Mouse (Mus musculus) MEL (cell line): ENCODE measurements around the gene Gm20390. TPM values are rescaled to one million over a fixed set of nuclear protein-coding genes. Genes with fewer than 3 reads are reported as not detected.

Source experiments
- DNase-seq: peaks from one replicate; pipeline ENCODE4 v3.0.0; 2011; ENCODE audit warnings: low read depth, low spot score
- H3K27ac ChIP-seq: 2 replicates; pipeline ENCODE4 v1.5.1; 2012; ENCODE audit warnings: low read depth, mild to moderate bottlenecking, control low read depth, low read length, moderate library complexity; ENCODE audit not compliant: control insufficient read depth
- H3K27me3 ChIP-seq, 2 experiments: fragments of 150-350 bp in 1 of 2; sonication (generic) in 1 of 2; 2 replicates each; pipeline ENCODE4 v1.6.1; 2012; ENCODE audit warnings: low read length in 2 of 2, mild to moderate bottlenecking in 2 of 2, improper control_type of control experiment in 1 of 2, moderate library complexity in 1 of 2; ENCODE audit not compliant: insufficient read depth in 2 of 2, control insufficient read depth in 1 of 2
- H3K36me3 ChIP-seq, 2 experiments: 2 replicates each; pipeline ENCODE4 v1.6.1; 2012 to 2014; ENCODE audit warnings: low read length in 2 of 2, improper control_type of control experiment in 1 of 2, inconsistent platforms in 1 of 2, mild to moderate bottlenecking in 1 of 2; ENCODE audit not compliant: insufficient read depth in 2 of 2, control insufficient read depth in 1 of 2
- H3K4me1 ChIP-seq, 2 experiments: fragments of 150-350 bp in 1 of 2; sonication (generic) in 1 of 2; 2 replicates each; pipeline ENCODE4 v1.6.1; 2012; ENCODE audit warnings: low read length in 2 of 2, improper control_type of control experiment in 1 of 2, mild to moderate bottlenecking in 1 of 2; ENCODE audit not compliant: insufficient read depth in 2 of 2, control insufficient read depth in 1 of 2
- H3K4me3 ChIP-seq, 2 experiments: fragments of 150-350 bp in 1 of 2; sonication (generic) in 1 of 2; 2 replicates each; pipeline ENCODE4 v1.5.1; 2012; ENCODE audit warnings: low read depth in 2 of 2, low read length in 2 of 2, mild to moderate bottlenecking in 2 of 2, moderate library complexity in 2 of 2, control low read depth in 1 of 2, improper control_type of control experiment in 1 of 2; ENCODE audit not compliant: control insufficient read depth in 1 of 2, insufficient read depth in 1 of 2
- H3K79me2 ChIP-seq: 2 replicates; pipeline ENCODE4 v1.6.1; 2012; ENCODE audit warnings: mild to moderate bottlenecking, low read length, moderate library complexity; ENCODE audit not compliant: control insufficient read depth, poor library complexity, insufficient read depth
- H3K9ac ChIP-seq: 2 replicates; pipeline ENCODE4 v1.6.1; 2012; ENCODE audit warnings: low read depth, mild to moderate bottlenecking, control low read depth, low read length, moderate library complexity; ENCODE audit not compliant: control insufficient read depth, poor library complexity, severe bottlenecking
- H3K9me3 ChIP-seq: fragments of 150-350 bp; sonication (generic); replicated peaks from 2 replicates; pipeline ENCODE4 v1.6.1; 2012; ENCODE audit warnings: mild to moderate bottlenecking, low read length, improper control_type of control experiment, moderate library complexity; ENCODE audit not compliant: insufficient read depth
- CTCF ChIP-seq, 3 experiments: IDR thresholded peaks in 2 of 3; conservative IDR thresholded peaks in 1 of 3; 2 replicates each; pipeline ENCODE4 v1.5.1; 2011 to 2012; ENCODE audit warnings: low read length in 3 of 3, low read depth in 2 of 3, mild to moderate bottlenecking in 2 of 3, improper control_type of control experiment in 1 of 3, inconsistent platforms in 1 of 3, mixed read lengths in 1 of 3, moderate library complexity in 1 of 3; ENCODE audit not compliant: control insufficient read depth in 1 of 3, insufficient read depth in 1 of 3, poor library complexity in 1 of 3, severe bottlenecking in 1 of 3
- E2F4 ChIP-seq: IDR thresholded peaks from 2 replicates; pipeline ENCODE4 v1.6.1; 2011; ENCODE audit warnings: low read depth, low read length, improper control_type of control experiment, borderline replicate concordance
- EP300 ChIP-seq, 2 experiments: IDR thresholded peaks; 2 replicates each; pipeline ENCODE4 v1.6.1; 2011; ENCODE audit warnings: improper control_type of control experiment in 2 of 2, low read length in 2 of 2, low read depth in 1 of 2, mild to moderate bottlenecking in 1 of 2
- ETS1 ChIP-seq: IDR thresholded peaks from 2 replicates; pipeline ENCODE4 v1.6.1; 2012; ENCODE audit warnings: low read depth, mild to moderate bottlenecking, inconsistent platforms, low read length, improper control_type of control experiment, moderate library complexity
- JUND ChIP-seq: IDR thresholded peaks from 2 replicates; pipeline ENCODE4 v1.6.1; 2011; ENCODE audit warnings: low read depth, mild to moderate bottlenecking, improper control_type of control experiment, low read length
- MAFK ChIP-seq: IDR thresholded peaks from 2 replicates; pipeline ENCODE4 v1.6.1; 2011; ENCODE audit warnings: low read depth, mild to moderate bottlenecking, low read length, improper control_type of control experiment, borderline replicate concordance
- MAX ChIP-seq: IDR thresholded peaks from 2 replicates; pipeline ENCODE4 v1.6.1; 2011; ENCODE audit warnings: low read length, improper control_type of control experiment
- MAZ ChIP-seq: IDR thresholded peaks from 2 replicates; pipeline ENCODE4 v1.6.1; 2012; ENCODE audit warnings: low read depth, mild to moderate bottlenecking, inconsistent platforms, low read length, improper control_type of control experiment
- MEF2A ChIP-seq: IDR thresholded peaks from 2 replicates; pipeline ENCODE4 v1.6.1; 2014; ENCODE audit warnings: low read depth, mild to moderate bottlenecking, inconsistent platforms, low read length, improper control_type of control experiment; ENCODE audit not compliant: poor library complexity, insufficient replicate concordance, severe bottlenecking; ENCODE audit errors: extremely low read depth
- MXI1 ChIP-seq: IDR thresholded peaks from 2 replicates; pipeline ENCODE4 v1.6.1; 2011; ENCODE audit warnings: mild to moderate bottlenecking, low read depth, low read length, improper control_type of control experiment
- MYC ChIP-seq: IDR thresholded peaks from 2 replicates; pipeline ENCODE4 v1.6.1; 2011; ENCODE audit warnings: low read depth, mild to moderate bottlenecking, low read length, improper control_type of control experiment, moderate library complexity
- NRF1 ChIP-seq: IDR thresholded peaks from 2 replicates; pipeline ENCODE4 v1.6.1; 2014; ENCODE audit warnings: low read depth, mild to moderate bottlenecking, inconsistent platforms, low read length, improper control_type of control experiment, moderate library complexity; ENCODE audit not compliant: poor library complexity, insufficient read depth, severe bottlenecking
- SIN3A ChIP-seq: IDR thresholded peaks from 2 replicates; pipeline ENCODE4 v1.6.1; 2012; ENCODE audit warnings: low read length, improper control_type of control experiment, inconsistent platforms
- SMC3 ChIP-seq: IDR thresholded peaks from 2 replicates; pipeline ENCODE4 v1.6.1; 2011; ENCODE audit warnings: low read depth, low read length, improper control_type of control experiment
- TAL1 ChIP-seq: IDR thresholded peaks from 2 replicates; pipeline ENCODE4 v1.6.1; 2012; ENCODE audit warnings: mild to moderate bottlenecking, inconsistent platforms, low read length, moderate library complexity, mixed read lengths
- TBP ChIP-seq: IDR thresholded peaks from 2 replicates; pipeline ENCODE4 v1.8.0; 2011; ENCODE audit warnings: low read depth, low read length, improper control_type of control experiment
- USF1 ChIP-seq: IDR thresholded peaks from 2 replicates; pipeline ENCODE4 v1.6.1; 2014; ENCODE audit warnings: low read depth, mild to moderate bottlenecking, inconsistent platforms, low read length, improper control_type of control experiment, moderate library complexity
- ZC3H11A ChIP-seq: IDR thresholded peaks from 2 replicates; pipeline ENCODE4 v1.6.1; 2012; ENCODE audit warnings: low read depth, mild to moderate bottlenecking, inconsistent platforms, low read length, improper control_type of control experiment
- ZKSCAN1 ChIP-seq: IDR thresholded peaks from 2 replicates; pipeline ENCODE4 v1.6.1; 2012; ENCODE audit warnings: low read depth, mild to moderate bottlenecking, inconsistent platforms, low read length, improper control_type of control experiment, moderate library complexity
- polyA plus RNA-seq, 2 experiments: library from polyadenylated mRNA; stranded (reverse) in 1 of 2; unstranded in 1 of 2; fragments of >175 nt in 1 of 2; fragments of >200 nt in 1 of 2; gene quantifications; 2 replicates each; pipeline versions ENCODE4 v1.2.1 to v1.2.4; 2012; ENCODE audit warnings: low replicate concordance in 2 of 2, low read depth in 1 of 2; ENCODE audit not compliant: insufficient read length in 2 of 2, insufficient read depth in 1 of 2, missing spikeins in 1 of 2
- total RNA-seq: library from RNA; depleted of rRNA; stranded (reverse); fragments of 300-350 nt; gene quantifications from 2 replicates; pipeline ENCODE4 v1.2.3, GENCODE M21; 2012

Gene Gm20390
- total and polyA plus RNA-seq, 3 experiments: 673 to 760 TPM; not detected in 1

DNA sequence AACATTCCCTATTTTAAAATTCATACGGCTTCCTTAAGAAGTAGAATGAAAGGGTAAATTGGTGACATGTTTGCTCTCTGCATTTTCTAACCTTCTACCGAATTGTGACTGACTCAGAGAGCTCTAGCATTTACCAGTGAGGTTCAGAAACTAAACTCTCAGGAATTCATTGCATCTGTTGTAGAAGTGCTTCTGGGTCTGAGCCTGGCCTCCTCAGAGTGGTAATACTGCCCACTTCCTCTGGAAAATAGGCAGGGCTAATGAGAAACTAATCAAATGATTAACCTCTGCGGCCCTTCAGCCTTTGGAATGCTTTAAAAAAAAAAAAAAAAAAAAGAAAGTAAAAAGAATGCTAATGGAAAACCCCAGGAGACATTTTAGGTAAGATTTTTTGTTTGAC lies 23.1 kb downstream of the Gm20390 start:
- Histone ChIP-seq H3K9ac (no peak overlapping the region), H3K9me3 (no peaks in the 10 kb centered on the region), H3K27me3 (no peaks in the 10 kb centered on the region), H3K79me2 (no peaks in the 10 kb centered on the region), H3K4me3 (no peak overlapping the region), H3K4me1 (peaks cover 4 to 5% of the 10 kb centered on the region in 2 experiments; a peak in 3 of 4 replicates), H3K27ac (no peak overlapping the region), H3K36me3 (peaks cover 9 to 12% of the 10 kb centered on the region in 2 experiments)
- no peak for TF ChIP-seq USF1
- no peak for TF ChIP-seq ETS1
- TF ChIP-seq EP300 (IDR thresholded peaks at IDR 0.05; ENCODE audit: low read depth in 1 of 2, low read length in 2 of 2): no peak
- TF ChIP-seq ZC3H11A: no peak
- no peak for TF ChIP-seq MAZ
- no peak for TF ChIP-seq TAL1
- TF ChIP-seq MYC: no peak
- DNase-seq: no peak

DNA sequence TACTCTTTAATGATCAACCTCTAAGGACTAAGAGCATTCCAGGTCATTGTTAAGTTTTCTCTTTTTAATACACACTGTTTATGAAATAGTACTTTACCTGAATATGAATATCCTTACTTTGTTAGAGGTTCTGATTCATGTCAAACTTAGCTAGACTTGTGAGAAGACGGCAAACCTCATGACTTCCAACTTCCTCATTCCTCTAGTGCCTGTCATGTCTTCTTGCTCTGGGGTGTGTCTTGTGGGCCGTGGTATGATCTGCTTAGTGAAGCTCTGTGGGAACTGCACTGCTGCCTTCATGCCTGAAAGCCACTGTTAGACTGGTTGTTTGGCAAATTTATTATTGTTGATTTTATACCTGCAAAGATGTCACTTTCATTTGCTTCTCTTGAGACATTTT lies 27.2 kb downstream of the Gm20390 start:
- no peak overlapping the region for H3K27ac ChIP-seq
- no peaks in the 10 kb centered on the region for H3K79me2 ChIP-seq
- H3K4me1 ChIP-seq: peaks cover 4 to 5% of the 10 kb centered on the region in 2 experiments; a peak in 3 of 4 replicates
- no peaks in the 10 kb centered on the region for H3K9me3 ChIP-seq
- no peak for TF ChIP-seq ZKSCAN1
- no peak for TF ChIP-seq TAL1
- TF ChIP-seq MXI1: peak; percentile 78
- no peak for TF ChIP-seq TBP
- TF ChIP-seq SIN3A: peak; percentile 44; the same call in 1 of the 2 replicates
- 0 out of 2 replicates have a peak, but pooled peaks have one; percentile 60 for TF ChIP-seq MYC
- H3K9ac ChIP-seq: no peak overlapping the region
- no peaks in the 10 kb centered on the region for H3K27me3 ChIP-seq
- DNase-seq: peak; percentile 87
- peaks cover 12 to 21% of the 10 kb centered on the region in 2 experiments for H3K36me3 ChIP-seq
- no peak overlapping the region for H3K4me3 ChIP-seq

DNA sequence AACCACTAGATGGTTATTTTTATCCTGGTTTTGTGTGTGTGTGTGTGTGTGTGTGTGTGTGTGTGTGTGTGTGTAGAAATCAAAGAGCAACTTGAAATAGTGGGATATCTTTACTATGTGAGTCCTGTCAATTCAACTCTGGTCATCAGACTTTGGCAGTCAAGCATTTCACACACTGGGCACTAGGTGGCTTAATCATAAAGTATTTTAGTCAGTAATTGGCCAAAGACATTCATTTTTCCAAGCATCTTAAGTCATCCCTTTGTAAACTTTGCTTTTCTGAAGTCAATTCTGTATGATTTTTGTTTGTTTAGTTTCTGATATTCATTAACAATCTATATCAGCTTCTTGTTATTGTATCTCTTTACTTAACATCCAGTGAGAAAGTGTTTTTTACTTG lies 39.0 kb downstream of the Gm20390 start:
- Histone ChIP-seq H3K4me1 (no peaks in the 10 kb centered on the region), H3K79me2 (no peaks in the 10 kb centered on the region), H3K27me3 (no peaks in the 10 kb centered on the region), H3K36me3 (peaks cover 0 to 57% of the 10 kb centered on the region in 2 experiments; a peak in 2 of 4 replicates), H3K4me3 (no peak overlapping the region), H3K27ac (no peak overlapping the region), H3K9me3 (no peaks in the 10 kb centered on the region), H3K9ac (no peak overlapping the region)
- no peak for TF ChIP-seq MAX
- TF ChIP-seq E2F4: no peak
- peak in 2 of 3 experiments; percentile 16 to 27; a peak in 4 of 6 replicates for TF ChIP-seq CTCF (IDR thresholded peaks at IDR 0.05 in 2 of 3, conservative IDR thresholded peaks at IDR 0.05 in 1 of 3; ENCODE audit: control insufficient read depth in 1 of 3, insufficient read depth in 1 of 3, low read depth in 2 of 3, low read length in 3 of 3, poor library complexity in 1 of 3, severe bottlenecking in 1 of 3)
- TF ChIP-seq MAFK: no peak
- TF ChIP-seq NRF1: no peak
- TF ChIP-seq JUND: no peak
- no peak for TF ChIP-seq MEF2A
- no peak for TF ChIP-seq MYC
- peak; percentile 26 for TF ChIP-seq SMC3
- DNase-seq: peak; percentile 40
